Mouse (Mus musculus) megakaryocyte-erythroid progenitor cell, adult 5-6 weeks (primary cell): ENCODE measurements around the gene Fbxw28. TPM values are rescaled to one million over a fixed set of nuclear protein-coding genes. Genes with fewer than 3 reads are reported as not detected.
"Not testable (repeated sequence)": the region's sequence is repeated elsewhere in the genome, so short reads cannot be mapped to it uniquely, and the experiment has no call there.

ENCODE experiments used
- ATAC-seq: replicated peaks from 2 replicates; pipeline ENCODE4 v1.8.0; 2016; ENCODE audit warnings: mild to moderate bottlenecking, inconsistent platforms; ENCODE audit not compliant: severe bottlenecking, poor library complexity, low FRiP score, low TSS enrichment
- total RNA-seq, 2 experiments: library from RNA; stranded (forward) in 1 of 2; stranded (reverse) in 1 of 2; fragments of 200-1000, 215-1000 nt in 1 of 2; fragments of >200 nt in 1 of 2; fragmentation: Nextera tagmentation in 1 of 2; gene quantifications; 2 replicates each; pipeline ENCODE4 v1.2.3; 2014 to 2017

Fbxw28 gene
- total RNA-seq (2014; fragmentation: Nextera tagmentation) (not detected in 2 replicates), total RNA-seq (2017) (not detected in 2 replicates)

GRCm38 (mm10) chr9:109339559-109339958 lies at the start of gene Fbxw28:
Fbxw28 (minus strand) TSS chr9:109339659.
- ATAC-seq = not testable (repeated sequence)

GRCm38 (mm10) chr9:109287576-109287975 lies 51.9 kb downstream of the Fbxw28 start, which contains the start of gene Fbxw14:
Fbxw14 (minus strand) TSS chr9:109287676.
- ATAC-seq = not testable (repeated sequence)

Other genes with a start within 250 kb of the Fbxw28 start
- 1.3 TPM in 1 of 2 replicates, not detected in the other for gene Plxnb1, start 244.3 kb downstream of the Fbxw28 start, total RNA-seq (2014; fragmentation: Nextera tagmentation)
- not detected in 2 replicates for gene Plxnb1, start 244.3 kb downstream of the Fbxw28 start, total RNA-seq (2017)
- not detected in 2 replicates for gene Fbxw21, start 177.6 kb downstream of the Fbxw28 start, total RNA-seq (2014; fragmentation: Nextera tagmentation)
- not detected in 2 replicates for gene Fbxw21, start 177.6 kb downstream of the Fbxw28 start, total RNA-seq (2017)
- not detected in 2 replicates for gene Fbxw13, start 143.7 kb downstream of the Fbxw28 start, total RNA-seq (2014; fragmentation: Nextera tagmentation)
- not detected in 2 replicates for gene Fbxw13, start 143.7 kb downstream of the Fbxw28 start, total RNA-seq (2017)
- not detected in 2 replicates for gene Fbxw20, start 104.9 kb downstream of the Fbxw28 start, total RNA-seq (2014; fragmentation: Nextera tagmentation)
- gene Fbxw20, start 104.9 kb downstream of the Fbxw28 start, total RNA-seq (2017) = not detected in 2 replicates
- not detected in 2 replicates for gene Fbxw14, start 52.0 kb downstream of the Fbxw28 start, total RNA-seq (2014; fragmentation: Nextera tagmentation)
- not detected in 2 replicates for gene Fbxw14, start 52.0 kb downstream of the Fbxw28 start, total RNA-seq (2017)
- not detected in 2 replicates for gene Fbxw22, start 64.6 kb upstream of the Fbxw28 start, total RNA-seq (2014; fragmentation: Nextera tagmentation)
- gene Fbxw22, start 64.6 kb upstream of the Fbxw28 start, total RNA-seq (2017) = not detected in 2 replicates
- gene Fbxw16, start 109.5 kb upstream of the Fbxw28 start, total RNA-seq (2014; fragmentation: Nextera tagmentation) = not detected in 2 replicates
- not detected in 2 replicates for gene Fbxw16, start 109.5 kb upstream of the Fbxw28 start, total RNA-seq (2017)
- not detected in 2 replicates for gene Fbxw19, start 156.2 kb upstream of the Fbxw28 start, total RNA-seq (2014; fragmentation: Nextera tagmentation)
- gene Fbxw19, start 156.2 kb upstream of the Fbxw28 start, total RNA-seq (2017) = not detected in 2 replicates
- not detected in 2 replicates for gene Fbxw15, start 228.6 kb upstream of the Fbxw28 start, total RNA-seq (2014; fragmentation: Nextera tagmentation)
- not detected in 2 replicates for gene Fbxw15, start 228.6 kb upstream of the Fbxw28 start, total RNA-seq (2017)